Mouse (Mus musculus) erythroblast, embryonic 14.5 days (primary cell): ENCODE data around the gene Klhl29.

Experiments
- GATA1 ChIP-seq: IDR thresholded peaks from 2 replicates; pipeline ENCODE4 v1.6.1; 2012; ENCODE audit warnings: low read length, inconsistent platforms, mixed read lengths
- TAL1 ChIP-seq: IDR thresholded peaks from 3 replicates; pipeline ENCODE4 v1.6.1; 2012; ENCODE audit warnings: low read length, inconsistent platforms, mixed read lengths

DNA sequence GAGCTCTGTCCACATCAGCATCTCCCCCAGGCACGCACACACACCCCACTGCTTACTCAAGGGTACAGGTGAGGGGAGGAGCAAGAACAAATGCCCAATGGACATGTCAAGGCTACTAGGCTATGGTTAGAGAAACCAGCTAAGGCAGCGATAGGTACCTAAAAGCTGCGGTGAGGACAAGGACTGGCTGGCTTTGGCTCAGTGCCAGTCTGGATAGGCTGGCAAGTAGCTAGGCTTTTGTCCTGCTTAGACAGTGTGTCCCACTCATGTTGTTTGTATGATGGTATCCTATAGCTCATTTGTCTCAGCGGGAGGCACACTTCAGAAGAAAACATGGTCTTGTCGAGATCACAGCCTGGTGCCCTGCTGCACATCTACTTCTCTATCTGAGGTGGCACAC is 258.9 kb downstream of the Klhl29 start:
- no peak for TF ChIP-seq GATA1
- TF ChIP-seq TAL1 = no peak
